In the genomic region with DNA sequence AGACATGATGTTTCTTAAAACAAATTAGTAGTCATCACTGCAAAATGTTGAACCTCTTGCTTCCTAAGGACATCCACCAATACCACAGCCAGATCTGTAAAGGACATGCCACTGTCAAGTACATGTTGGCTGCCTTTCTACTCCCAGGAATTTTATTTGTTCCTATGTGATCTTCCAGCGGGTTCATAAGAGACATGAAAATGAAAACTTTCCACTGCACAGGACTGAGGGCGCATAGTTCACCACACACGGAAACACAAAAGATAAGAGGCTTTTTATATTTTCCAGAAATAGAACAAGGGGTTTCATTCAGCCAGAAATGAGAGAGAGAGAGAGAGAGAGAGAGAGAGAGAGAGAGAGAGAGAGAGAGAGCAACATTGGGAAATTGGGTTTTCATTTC, we compare ENCODE assay signal across 32 mouse cellular contexts. TPM values are rescaled to one million over a fixed set of nuclear protein-coding genes. Genes with fewer than 3 reads are reported as not detected.
DNase-seq lines count a peak whose midpoint lies in the region; ATAC-seq lines count a peak whose summit lies in the region.
"Had no signal": no experiment of that assay in that cellular context is flagged by ENCODE, and none has a peak within 500 bp of the region (broad histone marks: within the 10 kb centered on the region; RNA-seq: fewer than 3 reads in every experiment).

No protein-coding gene starts in this region.

- H3K27me3 ChIP-seq in heart, embryonic 10.5 days (ENCODE audit: insufficient read depth, poor library complexity, severe bottlenecking): peaks cover 6% of the 10 kb centered on the region
- 0 out of 2 replicates have a peak, but pooled peaks cover 2% of the 10 kb centered on the region for H3K27me3 ChIP-seq in heart, embryonic 16.5 days (ENCODE audit: control insufficient read depth, insufficient read depth, low read length)
- H3K27me3 ChIP-seq in lung, embryonic 16.5 days (ENCODE audit: control insufficient read depth, insufficient read depth, low read depth, low read length): no peaks in the 10 kb centered on the region
- H3K27me3 ChIP-seq: embryonic facial prominence, embryonic 12.5 days; hindbrain, embryonic 15.5 days had no signal

- peak overlapping the region; percentile 21 for H3K4me2 ChIP-seq in heart, embryonic 16.5 days (ENCODE audit: low read depth, low read length)
- H3K4me2 ChIP-seq in lung, embryonic 16.5 days (ENCODE audit: low read depth, low read length): no peak overlapping the region
- H3K4me2 ChIP-seq: embryonic facial prominence, embryonic 12.5 days; hindbrain, embryonic 15.5 days; liver, embryonic 11.5 days had no signal

- no peak overlapping the region for H3K9ac ChIP-seq in heart, embryonic 16.5 days (ENCODE audit: low read length)
- no peak overlapping the region for H3K9ac ChIP-seq in lung, embryonic 16.5 days (ENCODE audit: low read length)
- H3K9ac ChIP-seq: embryonic facial prominence, embryonic 12.5 days; forebrain, postnatal 0 days; hindbrain, embryonic 15.5 days had no signal

- ATAC-seq in heart, embryonic 16.5 days (replicated peaks; ENCODE audit: extremely low read depth, insufficient read depth, low FRiP score): peak; percentile 18; the same call in 1 of the 2 replicates
- ATAC-seq in lung, embryonic 16.5 days (ENCODE audit: low read depth): peak; percentile 57
- ATAC-seq: CD4-positive, CD25-positive, alpha-beta regulatory T cell, adult 4 months; forebrain, postnatal 0 days had no signal

- H3K4me1 ChIP-seq in heart, embryonic 10.5 days: no peaks in the 10 kb centered on the region
- H3K4me1 ChIP-seq in heart, embryonic 16.5 days (ENCODE audit: control insufficient read depth, insufficient read depth, low read length): peaks cover 11% of the 10 kb centered on the region
- H3K4me1 ChIP-seq in lung, embryonic 16.5 days (replicated peaks; ENCODE audit: control insufficient read depth, insufficient read depth, low read length): 0 out of 2 replicates have a peak, but pooled peaks cover 2% of the 10 kb centered on the region
- H3K4me1 ChIP-seq: embryonic facial prominence, embryonic 12.5 days; hindbrain, embryonic 15.5 days had no signal

- no peak overlapping the region for H3K4me3 ChIP-seq in heart, embryonic 10.5 days
- H3K4me3 ChIP-seq in heart, embryonic 16.5 days (ENCODE audit: low read length): no peak overlapping the region
- no peak overlapping the region for H3K4me3 ChIP-seq in lung, embryonic 16.5 days (ENCODE audit: low read length)
- H3K4me3 ChIP-seq: embryonic facial prominence, embryonic 12.5 days; hindbrain, embryonic 15.5 days had no signal

- 57% methylated on average over 3 of the region's 3 CpGs for WGBS in heart, embryonic 10.5 days
- 16% methylated on average over 3 of the region's 3 CpGs for WGBS in heart, embryonic 16.5 days
- 32% methylated on average over 3 of the region's 3 CpGs for WGBS in lung, embryonic 16.5 days

- peak; percentile 20 to 23 for DNase-seq in heart, adult 18-20 months
- no peak for DNase-seq in heart, embryonic 10.5 days (ENCODE audit: low spot score)
- DNase-seq in heart, postnatal 25 days (ENCODE audit: low spot score): no peak
- DNase-seq in lung, postnatal 25 days (ENCODE audit: low spot score): no peak
- DNase-seq in frontal cortex, postnatal 14 days (ENCODE audit: low spot score in 2 of 2): no peak
- DNase-seq: cerebellum, adult 11-12 months; cerebellum, postnatal 14 days; forebrain, postnatal 0 days; gastrocnemius, postnatal 25 days; kidney, postnatal 36 days; layer of hippocampus, postnatal 36 days; lung, postnatal 4 days; midbrain, embryonic 14.5 days; thymus, adult 18-20 months; thymus, postnatal 36 days had no signal

- no peaks in the 10 kb centered on the region for H3K9me3 ChIP-seq in heart, embryonic 10.5 days
- H3K9me3 ChIP-seq in heart, embryonic 16.5 days (replicated peaks; ENCODE audit: control insufficient read depth, low read length): no peaks in the 10 kb centered on the region
- H3K9me3 ChIP-seq in lung, embryonic 16.5 days (ENCODE audit: control insufficient read depth, low read length): no peaks in the 10 kb centered on the region
- H3K9me3 ChIP-seq: embryonic facial prominence, embryonic 12.5 days; hindbrain, embryonic 15.5 days had no signal

- intact Hi-C loops in heart, postnatal 25 days (cut with DNase I): loop anchor here (5.0 kb wide), 3 partner anchors 79 to 479 kb away; a partner anchor contains a TSS

- H3K36me3 ChIP-seq in heart, embryonic 10.5 days: no peaks in the 10 kb centered on the region
- H3K36me3 ChIP-seq in heart, embryonic 16.5 days (ENCODE audit: control insufficient read depth, insufficient read depth): no peaks in the 10 kb centered on the region
- no peaks in the 10 kb centered on the region for H3K36me3 ChIP-seq in lung, embryonic 16.5 days (ENCODE audit: control insufficient read depth, insufficient read depth, low read length)
- H3K36me3 ChIP-seq: embryonic facial prominence, embryonic 12.5 days; hindbrain, embryonic 15.5 days had no signal

- H3K27ac ChIP-seq in heart, embryonic 10.5 days: no peak overlapping the region
- H3K27ac ChIP-seq in heart, embryonic 16.5 days (ENCODE audit: low read length): peak overlapping the region; percentile 68
- H3K27ac ChIP-seq in lung, embryonic 16.5 days (ENCODE audit: low read length): peak overlapping the region; percentile 6
- H3K27ac ChIP-seq: embryonic facial prominence, embryonic 12.5 days; hindbrain, embryonic 15.5 days had no signal

RNA-seq across cellular contexts. Expression of a gene that starts 20.1 kb away (rescaled TPM):
- total RNA-seq in heart, adult 18-20 months (2021): not detected
- not detected in 2 replicates for polyA plus RNA-seq in heart, embryonic 10.5 days (2016; fragmentation: Nextera tagmentation; extraction: Ambion mirVana)
- polyA plus RNA-seq in heart, embryonic 16.5 days (2015; fragmentation: Nextera tagmentation; extraction: Ambion mirVana): not detected in 2 replicates
- not detected for total RNA-seq in heart, postnatal 25 days (2021)
- polyA plus RNA-seq in lung, embryonic 16.5 days (2015; fragmentation: Nextera tagmentation; extraction: Ambion mirVana): not detected in 2 replicates
- total RNA-seq: adrenal gland, postnatal 4 days; forebrain, postnatal 0 days; gastrocnemius, postnatal 25 days; hematopoietic stem cell, adult 5-6 weeks; layer of hippocampus, adult 8-10 months; layer of hippocampus, postnatal 36 days; left cerebral cortex, postnatal 10 days; megakaryocyte-erythroid progenitor cell, adult 5-6 weeks had no signal
- polyA plus RNA-seq: CD4-positive, CD25-positive, alpha-beta regulatory T cell, adult 4 months; forebrain, embryonic 11.5 days; forebrain, postnatal 0 days; intestine, embryonic 14.5 days; kidney, embryonic 14.5 days; limb, embryonic 11.5 days; liver, embryonic 11.5 days; midbrain, embryonic 14.5 days; small intestine, adult 2 months; stomach, embryonic 16.5 days had no signal

Comparison
In these comparisons a context has a peak if more than half of its experiments do, and no peak if none do; other contexts are left out.
1. DNase-seq: peak in heart, adult 18-20 months (2 of 2); none in heart, embryonic 10.5 days (single experiment), heart, postnatal 25 days (single experiment), lung, postnatal 25 days (single experiment) and frontal cortex, postnatal 14 days (0 of 2).